Mouse (Mus musculus): Measurements from ENCODE around the gene Rpl18a. TPM values are rescaled to one million over a fixed set of nuclear protein-coding genes. Genes with fewer than 3 reads are reported as not detected.

Gene Rpl18a
- polyA plus RNA-seq, 1 experiment: 7,420 TPM

DNA sequence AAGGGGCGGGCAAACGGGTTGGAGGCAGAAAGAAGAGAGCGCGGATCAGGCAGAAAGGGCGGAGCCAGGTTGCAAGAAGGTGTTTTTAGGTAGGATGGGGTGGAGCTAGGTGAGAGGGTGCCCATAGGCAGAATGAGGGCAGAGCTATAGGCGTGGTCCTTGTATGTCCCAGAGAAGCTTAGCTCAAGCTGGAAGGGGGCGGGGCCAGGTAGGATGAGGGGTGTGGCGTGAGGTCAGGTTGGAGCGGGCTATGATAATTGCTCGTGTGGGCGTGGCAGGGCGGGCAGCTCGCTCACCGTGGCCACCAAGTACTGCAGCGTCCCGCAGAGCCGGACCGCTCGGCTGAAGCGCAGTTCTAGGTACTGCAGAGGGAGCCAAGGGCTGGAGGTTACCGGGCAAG is 5.9 kb downstream of the Rpl18a start:
- Histone ChIP-seq H3K27ac (ENCODE audit: control insufficient read depth, insufficient read depth, low read length) (no peak overlapping the region), H3K36me3 (ENCODE audit: control insufficient read depth, insufficient read depth, low read length) (peaks cover 14% of the 10 kb centered on the region), H3K4me3 (ENCODE audit: control insufficient read depth, insufficient read depth, low read length) (no peak overlapping the region), H3K27me3 (ENCODE audit: control insufficient read depth, insufficient read depth, low read length) (peaks cover 4% of the 10 kb centered on the region; the same call in 1 of the 2 replicates), H3K4me1 (replicated peaks; ENCODE audit: control insufficient read depth, insufficient read depth, low read length) (peaks cover 3% of the 10 kb centered on the region)
- TF ChIP-seq POLR2A (IDR thresholded peaks at IDR 0.05; ENCODE audit: control insufficient read depth, extremely low read depth, insufficient read depth, low read length, poor library complexity): no peak
- no peak for TF ChIP-seq CTCF (IDR thresholded peaks at IDR 0.05; ENCODE audit: borderline replicate concordance, control insufficient read depth, extremely low read depth, insufficient read depth, low read length, poor library complexity)
- no peak for DNase-seq
- WGBS: 10% methylated on average over 21 of the region's 21 CpGs

DNA sequence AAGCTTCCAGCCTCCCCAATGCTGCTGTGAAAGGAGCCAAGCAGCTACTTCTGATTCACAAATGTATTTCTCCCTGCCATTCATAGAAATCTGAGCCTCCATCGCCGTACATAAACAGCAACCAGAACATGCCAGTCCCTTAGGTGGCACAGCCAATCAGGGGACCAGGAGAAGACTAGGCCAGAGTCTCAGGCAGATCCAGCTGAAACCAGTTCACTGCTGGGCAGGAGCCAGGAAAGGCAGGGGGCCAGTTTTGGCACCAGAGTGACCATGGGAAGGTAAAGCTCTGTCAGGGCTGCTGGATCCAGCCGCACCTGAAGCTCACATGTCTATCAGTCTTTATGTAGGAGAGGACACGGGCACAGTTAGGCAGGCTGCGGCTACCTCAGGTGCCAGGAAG is 6.6 kb downstream of the Rpl18a start:
- Histone ChIP-seq H3K4me1 (replicated peaks; ENCODE audit: control insufficient read depth, insufficient read depth, low read length) (no peaks in the 10 kb centered on the region), H3K36me3 (ENCODE audit: control insufficient read depth, insufficient read depth, low read length) (peaks cover 14% of the 10 kb centered on the region), H3K27ac (ENCODE audit: control insufficient read depth, insufficient read depth, low read length) (no peak overlapping the region), H3K27me3 (ENCODE audit: control insufficient read depth, insufficient read depth, low read length) (peaks cover 4% of the 10 kb centered on the region; the same call in 1 of the 2 replicates), H3K4me3 (ENCODE audit: control insufficient read depth, insufficient read depth, low read length) (no peak overlapping the region)
- 75% methylated on average over 5 of the region's 5 CpGs for WGBS
- TF ChIP-seq CTCF (IDR thresholded peaks at IDR 0.05; ENCODE audit: borderline replicate concordance, control insufficient read depth, extremely low read depth, insufficient read depth, low read length, poor library complexity): no peak
- no peak for TF ChIP-seq POLR2A (IDR thresholded peaks at IDR 0.05; ENCODE audit: control insufficient read depth, extremely low read depth, insufficient read depth, low read length, poor library complexity)
- no peak for DNase-seq

DNA sequence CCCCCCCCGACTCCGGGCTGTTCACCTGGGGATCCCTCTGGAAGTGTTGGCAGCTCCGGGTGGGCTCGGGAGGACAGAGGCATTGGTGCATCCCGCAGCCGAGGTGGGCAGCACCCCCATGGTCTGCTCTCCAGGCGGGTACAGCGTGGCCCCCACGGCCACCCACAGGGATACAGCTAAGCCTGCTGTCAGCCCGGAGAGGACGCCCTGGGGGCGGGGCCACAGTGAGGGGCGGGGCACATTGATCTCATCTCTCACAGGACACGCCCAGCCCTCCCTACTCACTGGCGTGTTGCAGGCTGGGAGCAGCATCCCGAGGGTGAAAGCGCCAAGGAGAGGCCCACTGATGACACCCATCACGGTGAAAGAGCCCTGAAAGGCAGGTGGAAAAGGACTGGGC is 9.5 kb downstream of the Rpl18a start:
- no peak overlapping the region for H3K4me3 ChIP-seq (ENCODE audit: control insufficient read depth, insufficient read depth, low read length)
- TF ChIP-seq CTCF (IDR thresholded peaks at IDR 0.05; ENCODE audit: borderline replicate concordance, control insufficient read depth, extremely low read depth, insufficient read depth, low read length, poor library complexity) (no peak), POLR2A (IDR thresholded peaks at IDR 0.05; ENCODE audit: control insufficient read depth, extremely low read depth, insufficient read depth, low read length, poor library complexity) (no peak)
- peaks cover 4% of the 10 kb centered on the region; the same call in 1 of the 2 replicates for H3K27me3 ChIP-seq (ENCODE audit: control insufficient read depth, insufficient read depth, low read length)
- 10% methylated on average over 17 of the region's 18 CpGs for WGBS
- no peak for DNase-seq
- no peaks in the 10 kb centered on the region for H3K4me1 ChIP-seq (replicated peaks; ENCODE audit: control insufficient read depth, insufficient read depth, low read length)
- no peak overlapping the region for H3K27ac ChIP-seq (ENCODE audit: control insufficient read depth, insufficient read depth, low read length)
- H3K36me3 ChIP-seq (ENCODE audit: control insufficient read depth, insufficient read depth, low read length): no peaks in the 10 kb centered on the region

DNA sequence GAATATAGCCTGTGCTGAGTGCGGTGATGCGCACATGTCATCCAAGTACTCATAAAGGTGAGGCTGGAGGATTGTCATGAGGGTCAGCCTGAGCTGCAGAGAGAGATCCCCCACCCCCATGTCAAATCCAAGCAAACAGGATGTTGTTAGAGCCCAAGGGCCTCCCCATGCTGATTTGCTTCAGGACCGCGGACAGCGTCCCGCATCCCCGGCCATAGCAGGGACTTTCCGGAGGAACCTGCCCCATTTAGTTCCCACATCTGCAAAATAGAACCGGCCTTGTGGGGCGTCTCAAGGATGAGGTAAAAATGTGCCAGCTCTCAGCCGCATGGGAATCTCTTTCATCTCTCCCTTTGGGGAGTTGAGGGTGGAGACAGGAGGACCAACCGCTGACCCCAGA is 11.6 kb downstream of the Rpl18a start:
- Histone ChIP-seq H3K27me3 (ENCODE audit: control insufficient read depth, insufficient read depth, low read length) (no peaks in the 10 kb centered on the region; the same call in 1 of the 2 replicates), H3K4me1 (replicated peaks; ENCODE audit: control insufficient read depth, insufficient read depth, low read length) (no peaks in the 10 kb centered on the region), H3K36me3 (ENCODE audit: control insufficient read depth, insufficient read depth, low read length) (no peaks in the 10 kb centered on the region), H3K27ac (ENCODE audit: control insufficient read depth, insufficient read depth, low read length) (no peak overlapping the region), H3K4me3 (ENCODE audit: control insufficient read depth, insufficient read depth, low read length) (no peak overlapping the region)
- TF ChIP-seq CTCF (IDR thresholded peaks at IDR 0.05; ENCODE audit: borderline replicate concordance, control insufficient read depth, extremely low read depth, insufficient read depth, low read length, poor library complexity) (no peak), POLR2A (IDR thresholded peaks at IDR 0.05; ENCODE audit: control insufficient read depth, extremely low read depth, insufficient read depth, low read length, poor library complexity) (no peak)
- no peak for DNase-seq
- 19% methylated on average over 12 of the region's 12 CpGs for WGBS

DNA sequence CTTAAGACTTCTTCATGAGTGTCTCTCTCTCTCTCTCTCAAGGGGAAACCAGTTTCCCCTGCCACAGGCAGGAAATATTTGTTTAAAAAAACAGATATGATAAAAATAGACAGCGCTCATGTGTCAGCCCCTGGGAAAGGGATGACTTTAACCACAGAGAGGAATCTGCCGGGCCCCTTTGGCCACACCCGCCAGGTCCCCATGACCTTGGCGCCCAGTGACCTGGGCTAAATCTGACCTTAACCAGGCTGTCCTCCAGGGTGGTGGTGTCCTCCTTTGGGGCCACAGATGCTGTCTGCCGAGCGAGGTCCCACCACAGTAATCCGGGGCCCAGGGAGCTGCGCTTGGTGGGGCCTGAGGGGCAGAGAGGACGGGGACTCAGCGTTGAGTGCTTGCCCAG is 12.5 kb downstream of the Rpl18a start:
- WGBS: 35% methylated on average over 10 of the region's 10 CpGs
- no peaks in the 10 kb centered on the region; the same call in 1 of the 2 replicates for H3K27me3 ChIP-seq (ENCODE audit: control insufficient read depth, insufficient read depth, low read length)
- no peaks in the 10 kb centered on the region for H3K36me3 ChIP-seq (ENCODE audit: control insufficient read depth, insufficient read depth, low read length)
- no peak for TF ChIP-seq CTCF (IDR thresholded peaks at IDR 0.05; ENCODE audit: borderline replicate concordance, control insufficient read depth, extremely low read depth, insufficient read depth, low read length, poor library complexity)
- no peak for TF ChIP-seq POLR2A (IDR thresholded peaks at IDR 0.05; ENCODE audit: control insufficient read depth, extremely low read depth, insufficient read depth, low read length, poor library complexity)
- DNase-seq: no peak
- no peak overlapping the region for H3K27ac ChIP-seq (ENCODE audit: control insufficient read depth, insufficient read depth, low read length)
- H3K4me3 ChIP-seq (ENCODE audit: control insufficient read depth, insufficient read depth, low read length): no peak overlapping the region
- peaks cover 8% of the 10 kb centered on the region for H3K4me1 ChIP-seq (replicated peaks; ENCODE audit: control insufficient read depth, insufficient read depth, low read length)

DNA sequence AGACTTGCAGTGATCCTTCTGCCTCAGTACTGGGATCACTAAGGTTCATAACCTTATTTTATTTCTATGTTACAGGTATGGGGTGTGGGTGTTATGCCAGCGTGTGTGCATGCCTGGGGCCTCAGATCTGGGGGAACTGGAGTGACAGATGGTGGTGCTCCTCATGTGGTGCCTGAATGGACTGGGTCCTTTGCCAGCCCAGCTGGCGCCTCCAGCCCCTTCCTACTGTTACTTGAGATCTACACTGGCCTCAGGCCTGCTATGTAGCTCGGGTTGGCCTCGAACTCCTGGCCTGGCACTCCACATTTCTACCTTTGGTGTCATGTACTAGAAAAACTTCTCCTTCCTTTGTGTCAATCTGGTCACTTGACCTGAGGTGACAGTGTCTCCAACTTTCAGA is 13.0 kb downstream of the Rpl18a start:
- H3K36me3 ChIP-seq (ENCODE audit: control insufficient read depth, insufficient read depth, low read length): no peaks in the 10 kb centered on the region
- no peak overlapping the region for H3K4me3 ChIP-seq (ENCODE audit: control insufficient read depth, insufficient read depth, low read length)
- DNase-seq: no peak
- no peaks in the 10 kb centered on the region; the same call in 1 of the 2 replicates for H3K27me3 ChIP-seq (ENCODE audit: control insufficient read depth, insufficient read depth, low read length)
- H3K27ac ChIP-seq (ENCODE audit: control insufficient read depth, insufficient read depth, low read length): no peak overlapping the region
- no peak for TF ChIP-seq CTCF (IDR thresholded peaks at IDR 0.05; ENCODE audit: borderline replicate concordance, control insufficient read depth, extremely low read depth, insufficient read depth, low read length, poor library complexity)
- TF ChIP-seq POLR2A (IDR thresholded peaks at IDR 0.05; ENCODE audit: control insufficient read depth, extremely low read depth, insufficient read depth, low read length, poor library complexity): no peak
- H3K4me1 ChIP-seq (replicated peaks; ENCODE audit: control insufficient read depth, insufficient read depth, low read length): peaks cover 8% of the 10 kb centered on the region
- 60% methylated on average over 4 of the region's 4 CpGs for WGBS

DNA sequence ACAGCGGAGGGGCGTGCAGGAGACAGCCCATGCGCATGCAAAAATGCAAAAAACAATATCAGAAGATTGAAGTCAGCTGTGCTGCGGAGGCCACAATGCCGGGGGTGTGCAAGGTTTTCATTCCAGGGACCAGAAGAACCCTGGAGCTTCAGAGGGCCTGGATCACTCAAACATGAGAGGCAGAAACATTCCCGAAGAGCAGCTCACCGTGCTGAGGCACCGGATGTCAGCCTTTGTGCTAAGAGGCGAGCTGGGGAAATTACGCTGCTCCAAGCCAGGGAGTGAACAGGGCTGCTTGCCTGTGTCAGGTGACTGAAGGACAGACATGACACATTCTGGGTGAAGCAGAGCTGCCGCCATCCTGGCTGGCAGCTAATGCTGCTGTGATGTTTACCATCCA is 16.7 kb downstream of the Rpl18a start:
- TF ChIP-seq POLR2A (IDR thresholded peaks at IDR 0.05; ENCODE audit: control insufficient read depth, extremely low read depth, insufficient read depth, low read length, poor library complexity) (no peak), CTCF (IDR thresholded peaks at IDR 0.05; ENCODE audit: borderline replicate concordance, control insufficient read depth, extremely low read depth, insufficient read depth, low read length, poor library complexity) (no peak)
- no peaks in the 10 kb centered on the region for H3K36me3 ChIP-seq (ENCODE audit: control insufficient read depth, insufficient read depth, low read length)
- WGBS: 63% methylated on average over 11 of the region's 11 CpGs
- peaks cover 8% of the 10 kb centered on the region for H3K4me1 ChIP-seq (replicated peaks; ENCODE audit: control insufficient read depth, insufficient read depth, low read length)
- no peak for DNase-seq
- no peaks in the 10 kb centered on the region for H3K27me3 ChIP-seq (ENCODE audit: control insufficient read depth, insufficient read depth, low read length)
- H3K27ac ChIP-seq (ENCODE audit: control insufficient read depth, insufficient read depth, low read length): no peak overlapping the region; the same call in 1 of the 2 replicates
- no peak overlapping the region for H3K4me3 ChIP-seq (ENCODE audit: control insufficient read depth, insufficient read depth, low read length)

All from thymus, adult 2 months (tissue).